Mouse (Mus musculus): ENCODE measurements around the gene U2af2.

The U2af2 gene

GRCm38 (mm10) chr7:5038109-5038732 lies 23.7 kb upstream of the U2af2 start, which contains the start of gene Zfp784:
Gene Zfp784, minus strand, starts transcription at chr7:5038446.
- DNase-seq, result peak; percentile 91

GRCm38 (mm10) chr7:5038940-5039339 lies 23.0 kb upstream of the U2af2 start:
- no peak for DNase-seq

GRCm38 (mm10) chr7:5044981-5045380 lies 17.0 kb upstream of the U2af2 start:
- DNase-seq, result no peak

- no peak for DNase-seq
Observed at GRCm38 (mm10) chr7:5046112-5046511, 15.8 kb upstream of the U2af2 start.

GRCm38 (mm10) chr7:5047313-5047712 lies 14.6 kb upstream of the U2af2 start:
- no peak for DNase-seq

- peak; percentile 83 for DNase-seq
Observed at GRCm38 (mm10) chr7:5051193-5052192, 10.4 kb upstream of the U2af2 start, which contains the start of gene Zfp580. Gene Zfp580, plus strand, starts transcription at chr7:5051538.

GRCm38 (mm10) chr7:5052438-5052837 lies 9.5 kb upstream of the U2af2 start:
- no peak for DNase-seq

- DNase-seq, result no peak
Observed at GRCm38 (mm10) chr7:5052931-5053343, 9.0 kb upstream of the U2af2 start.

- no peak for DNase-seq
Observed at GRCm38 (mm10) chr7:5053456-5054179, 8.3 kb upstream of the U2af2 start.

- peak; percentile 84 for DNase-seq
Observed at GRCm38 (mm10) chr7:5056651-5057263, 5.2 kb upstream of the U2af2 start.

- DNase-seq, result no peak
Observed at GRCm38 (mm10) chr7:5057381-5057780, 4.6 kb upstream of the U2af2 start.

GRCm38 (mm10) chr7:5057804-5058203 lies 4.1 kb upstream of the U2af2 start:
- peak; percentile 24 for DNase-seq

- DNase-seq, result no peak
Observed at GRCm38 (mm10) chr7:5058631-5059030, 3.3 kb upstream of the U2af2 start.

GRCm38 (mm10) chr7:5059421-5059820 lies 2.5 kb upstream of the U2af2 start:
- DNase-seq, result no peak

GRCm38 (mm10) chr7:5060239-5060731 lies 1.7 kb upstream of the U2af2 start:
- DNase-seq, result peak; percentile 74

GRCm38 (mm10) chr7:5060944-5061773 lies 784 bp upstream of the U2af2 start:
- DNase-seq, result peak; percentile 100

- DNase-seq, result peak; percentile 61
Observed at GRCm38 (mm10) chr7:5062360-5063001, 538 bp downstream of the U2af2 start.

- DNase-seq, result no peak
Observed at GRCm38 (mm10) chr7:5064886-5065285, 2.9 kb downstream of the U2af2 start.

GRCm38 (mm10) chr7:5073586-5073985 lies 11.6 kb downstream of the U2af2 start:
- DNase-seq, result no peak

GRCm38 (mm10) chr7:5074984-5075383 lies 13.0 kb downstream of the U2af2 start:
- no peak for DNase-seq

GRCm38 (mm10) chr7:5076931-5077330 lies 15.0 kb downstream of the U2af2 start:
- DNase-seq, result no peak

Data from right cerebral cortex, postnatal 4 days (tissue).